ENCODE assay signal across 8 mouse cellular contexts in the genomic region with DNA sequence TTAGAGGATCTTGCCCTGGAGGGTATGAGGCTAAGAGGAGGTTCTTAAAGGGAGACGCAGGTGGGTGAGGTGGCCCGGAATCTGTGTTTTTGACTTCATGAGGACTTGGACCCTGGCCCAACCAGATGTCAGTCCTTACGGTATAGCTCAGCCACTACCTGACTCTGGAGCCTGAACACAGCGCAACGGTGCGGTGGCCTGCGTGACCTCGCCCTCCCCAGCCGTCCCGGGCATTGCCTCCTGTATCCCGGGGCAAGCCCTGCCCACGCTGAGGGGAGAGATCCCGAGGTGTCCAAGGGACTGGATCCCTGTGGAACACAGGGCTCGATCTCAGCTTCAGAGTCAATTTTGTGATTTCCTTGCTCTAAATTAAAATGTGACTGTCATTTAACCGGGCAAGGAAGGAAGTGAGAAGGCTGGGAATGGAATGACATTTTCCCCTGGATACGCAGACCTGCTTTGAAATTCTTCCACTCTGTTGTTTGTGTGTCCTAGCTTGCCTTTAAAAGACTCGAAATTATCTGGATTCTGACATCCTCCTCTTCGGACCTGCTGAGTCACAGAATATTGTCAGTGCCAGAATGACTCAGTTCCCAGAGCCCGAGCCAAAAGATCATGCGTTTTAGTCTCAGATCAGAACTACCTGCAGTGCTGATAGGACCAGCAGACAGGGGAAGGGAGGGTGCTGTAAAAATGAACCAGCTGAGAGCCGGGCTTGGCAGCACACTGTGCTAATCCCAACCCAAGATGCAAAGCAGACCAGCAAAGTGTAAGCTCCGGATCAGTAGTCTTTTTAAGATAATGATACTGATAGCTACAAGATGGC. TPM values are rescaled to one million over a fixed set of nuclear protein-coding genes. Genes with fewer than 3 reads are reported as not detected.
DNase-seq lines count a peak whose midpoint lies in the region; ATAC-seq lines count a peak whose summit lies in the region.

No protein-coding gene starts in this region.

- DNase-seq in lung, adult 18-20 months, result peak; percentile 59 to 65
- no peak for DNase-seq in lung, postnatal 4 days
- DNase-seq in adrenal gland, postnatal 10 days, result peak; percentile 67
- peak; percentile 49 for DNase-seq in kidney, postnatal 14 days
- peak; percentile 61 for DNase-seq in lung, postnatal 36 days
- DNase-seq in urinary bladder, postnatal 36 days (ENCODE audit: low spot score in 2 of 2), result peak; percentile 65

- ATAC-seq in erythroblast, adult 5-6 weeks (replicated peaks; ENCODE audit: low FRiP score, poor library complexity, severe bottlenecking), result peak; percentile 55; the same call in 1 of the 2 replicates
- ATAC-seq in heart, embryonic 15.5 days (replicated peaks; ENCODE audit: insufficient number of reproducible peaks, insufficient read depth, low FRiP score, low read depth), result peak; percentile 41

- no peaks in the 10 kb centered on the region for H3K36me3 ChIP-seq in heart, embryonic 15.5 days

- no peaks in the 10 kb centered on the region for H3K27me3 ChIP-seq in heart, embryonic 15.5 days

- H3K4me1 ChIP-seq in heart, embryonic 15.5 days (replicated peaks), result peaks cover 28% of the 10 kb centered on the region

- peak overlapping the region; percentile 94 for H3K27ac ChIP-seq in heart, embryonic 15.5 days

- 3% methylated on average over 22 of the region's 22 CpGs for WGBS in heart, embryonic 15.5 days

- H3K9ac ChIP-seq in heart, embryonic 15.5 days, result peak overlapping the region; percentile 61

- H3K4me2 ChIP-seq in heart, embryonic 15.5 days, result peak overlapping the region; percentile 91

- no peaks in the 10 kb centered on the region for H3K9me3 ChIP-seq in heart, embryonic 15.5 days (replicated peaks)

- H3K4me3 ChIP-seq in heart, embryonic 15.5 days, result peak overlapping the region; percentile 77

RNA-seq across cellular contexts. Expression of gene Lamc1, which starts 0.9 kb away (rescaled TPM):
- 100 to 1,000 TPM; 163 to 189 TPM for total RNA-seq in adrenal gland, postnatal 10 days (2021)
- 0.63 TPM in 1 of 2 replicates, not detected in the other for total RNA-seq in erythroblast, adult 5-6 weeks (2015; ENCODE audit: low replicate concordance)
- total RNA-seq in erythroblast, adult 5-6 weeks (2017; ENCODE audit: low replicate concordance), result 0.34 TPM in 1 of 2 replicates, not detected in the other
- polyA plus RNA-seq in heart, embryonic 15.5 days (2015; fragmentation: Nextera tagmentation; extraction: Ambion mirVana), result 74.3 and 85.4 TPM in 2 replicates

Comparison
In these comparisons a context has a peak if more than half of its experiments do, and no peak if none do; other contexts are left out.
1. DNase-seq: peak in lung, adult 18-20 months (2 of 2), adrenal gland, postnatal 10 days (single experiment), kidney, postnatal 14 days (single experiment), lung, postnatal 36 days (single experiment) and urinary bladder, postnatal 36 days (2 of 2); none in lung, postnatal 4 days (0 of 2).
2. RNA of gene Lamc1, which starts 0.9 kb away (total RNA-seq): 163 to 189 TPM in adrenal gland, postnatal 10 days; 0.34 to 0.63 TPM in erythroblast, adult 5-6 weeks; every median in the first group is over 10 times any median in the second.